Mouse (Mus musculus) adrenal gland, adult (tissue): Measurements from ENCODE around the gene Urb2.
"Not testable (repeated sequence)": the region's sequence is repeated elsewhere in the genome, so short reads cannot be mapped to it uniquely, and the experiment has no call there.

ENCODE experiments used
- DNase-seq, 2 experiments: peaks; one replicate each; pipeline ENCODE4 v3.0.0; 2022 to 2023; ENCODE audit warnings: low spot score in 1 of 2; ENCODE audit not compliant: inconsistent age in 2 of 2

Gene Urb2

GRCm38 (mm10) chr8:124014299-124014698 lies 7.0 kb upstream of the Urb2 start:
- not testable (repeated sequence) for DNase-seq

GRCm38 (mm10) chr8:124014751-124015150 lies 6.6 kb upstream of the Urb2 start:
- no peak for DNase-seq

GRCm38 (mm10) chr8:124019782-124020181 lies 1.5 kb upstream of the Urb2 start:
- peak; percentile 25 to 62 for DNase-seq

- DNase-seq: peak in 1 of 2 experiments; percentile 87
Measured at GRCm38 (mm10) chr8:124020439-124021236, 670 bp upstream of the Urb2 start.

- DNase-seq: not testable (repeated sequence)
Measured at GRCm38 (mm10) chr8:124026265-124026664, 5.0 kb downstream of the Urb2 start.

GRCm38 (mm10) chr8:124027831-124028230 lies 6.5 kb downstream of the Urb2 start:
- no peak for DNase-seq

- peak in 1 of 2 experiments; percentile 36 for DNase-seq
Measured at GRCm38 (mm10) chr8:124033400-124033799, 12.1 kb downstream of the Urb2 start.

GRCm38 (mm10) chr8:124038121-124038520 lies 16.8 kb downstream of the Urb2 start:
- no peak for DNase-seq

- no peak for DNase-seq
Measured at GRCm38 (mm10) chr8:124039351-124039750, 18.0 kb downstream of the Urb2 start.

GRCm38 (mm10) chr8:124042201-124042600 lies 20.9 kb downstream of the Urb2 start:
- no peak for DNase-seq

- DNase-seq: no peak
Measured at GRCm38 (mm10) chr8:124044421-124044820, 23.1 kb downstream of the Urb2 start.

GRCm38 (mm10) chr8:124044931-124045330 lies 23.6 kb downstream of the Urb2 start:
- no peak for DNase-seq

GRCm38 (mm10) chr8:124045856-124046255 lies 24.5 kb downstream of the Urb2 start:
- DNase-seq: no peak

GRCm38 (mm10) chr8:124052110-124052509 lies 30.8 kb downstream of the Urb2 start:
- peak; percentile 66 to 91 for DNase-seq

- DNase-seq: no peak
Measured at GRCm38 (mm10) chr8:124052568-124052967, 31.3 kb downstream of the Urb2 start.

- no peak for DNase-seq
Measured at GRCm38 (mm10) chr8:124056832-124057655, 35.7 kb downstream of the Urb2 start.

- DNase-seq: no peak
Measured at GRCm38 (mm10) chr8:124066325-124067058, 45.2 kb downstream of the Urb2 start.

- no peak for DNase-seq
Measured at GRCm38 (mm10) chr8:124067059-124067750, 45.9 kb downstream of the Urb2 start.

GRCm38 (mm10) chr8:124070363-124071324 lies 49.3 kb downstream of the Urb2 start:
- no peak for DNase-seq

- no peak for DNase-seq
Measured at GRCm38 (mm10) chr8:124075977-124076376, 54.7 kb downstream of the Urb2 start.
